Mouse (Mus musculus) spleen, adult 10 weeks (tissue): Measurements from ENCODE around the gene Hspd1. TPM values are rescaled to one million over a fixed set of nuclear protein-coding genes. Genes with fewer than 3 reads are reported as not detected.

ENCODE experiments used
- polyA plus RNA-seq: library from polyadenylated mRNA; stranded (reverse); fragments of 350-450 nt; fragmentation: Illumina TruSeq; extraction: RNeasy Lipid Tissue Mini Kit (QIAGEN cat#74804); gene quantifications from one replicate; pipeline ENCODE4 v1.2.3, GENCODE M21; 2015; ENCODE audit warnings: low replicate concordance; ENCODE audit not compliant: insufficient read depth

Hspd1 gene
- polyA plus RNA-seq, result 236 TPM

GRCm38 (mm10) chr1:55087932-55088610 lies at the start of gene Hspd1, which contains the start of gene Hspe1:
Gene Hspd1, minus strand, starts transcription at chr1:55088243.
Gene Hspe1, plus strand, starts transcription at chr1:55088132.

DNA sequence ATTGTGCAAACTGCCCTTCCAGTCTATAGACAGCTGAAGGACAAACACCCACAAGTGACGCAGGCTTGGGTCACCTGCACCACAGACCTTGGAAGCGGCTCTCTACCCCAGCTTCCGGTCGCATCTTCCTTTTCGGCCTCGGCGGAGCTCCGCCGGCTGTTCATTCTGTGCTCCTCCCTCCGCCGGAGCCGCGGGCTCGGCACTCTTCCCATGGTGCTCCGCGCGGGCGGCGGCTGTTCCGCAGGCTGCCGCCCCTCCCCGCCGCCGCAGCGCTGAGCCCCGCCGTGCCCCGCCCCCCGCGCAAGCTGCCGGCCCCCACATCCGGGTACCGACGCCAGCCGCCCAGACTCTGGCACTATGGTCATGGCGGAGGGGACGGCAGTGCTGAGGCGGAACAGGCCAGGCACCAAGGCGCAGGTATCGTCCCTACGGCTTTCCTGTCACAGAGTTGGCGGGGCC lies 42.9 kb upstream of the Hspd1 start, which contains the start of gene Mob4:
Mob4 (plus strand) TSS at position 289 of the 459 bp plus-strand sequence.

DNA sequence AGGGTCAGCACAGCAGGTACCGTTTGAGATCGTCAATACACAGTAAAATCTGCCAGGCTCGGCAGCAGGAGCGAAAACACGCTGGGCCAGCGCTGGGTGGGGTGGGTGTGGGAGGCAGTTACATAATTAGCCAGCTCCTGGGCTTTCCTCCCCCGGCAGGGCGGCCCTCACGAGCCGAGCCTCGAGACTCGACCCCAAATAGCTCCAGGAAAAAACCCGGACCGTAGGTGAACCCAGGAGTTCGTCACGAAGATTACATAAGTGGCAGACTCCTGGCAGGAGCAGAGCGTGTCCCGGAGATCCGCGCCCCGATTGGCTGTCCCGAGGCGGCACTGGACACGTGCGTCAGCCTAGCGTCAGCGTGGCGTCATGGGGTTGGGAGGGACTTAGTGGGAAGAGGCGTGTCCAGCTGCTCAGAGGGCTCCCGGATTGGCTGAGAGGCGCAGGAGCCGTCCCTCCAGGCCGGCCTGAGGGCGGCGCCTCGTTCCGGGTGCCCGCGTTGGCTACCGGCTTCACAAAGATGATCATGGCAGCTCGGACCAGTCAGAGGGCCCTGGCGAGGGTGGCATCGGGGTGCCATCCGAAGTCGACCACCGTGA lies 35.6 kb downstream of the Hspd1 start, which contains the start of gene Coq10b:
Coq10b (plus strand) TSS at position 416 of the 599 bp plus-strand sequence.

Other genes starting within 250 kb of the Hspd1 start
- gene Ankrd44, start 161.9 kb downstream of the Hspd1 start, polyA plus RNA-seq, result 224 TPM
- gene Sf3b1, start 60.8 kb downstream of the Hspd1 start, polyA plus RNA-seq, result 631 TPM
- 28.9 TPM for gene Coq10b, start 35.5 kb downstream of the Hspd1 start, polyA plus RNA-seq
- 326 TPM for gene Hspe1, start 111 bp downstream of the Hspd1 start, polyA plus RNA-seq
- 88.3 TPM for gene Mob4, start 43.0 kb upstream of the Hspd1 start, polyA plus RNA-seq
- gene Rftn2, start 138.5 kb upstream of the Hspd1 start, polyA plus RNA-seq, result 8.1 TPM
- gene Mars2, start 148.9 kb upstream of the Hspd1 start, polyA plus RNA-seq, result 11.6 TPM